Mouse (Mus musculus) layer of hippocampus, adult 9-11 months (tissue): ENCODE results near the gene Olig3.
"Not testable (repeated sequence)": the region's sequence is repeated elsewhere in the genome, so short reads cannot be mapped to it uniquely, and the experiment has no call there.

Experiments
- DNase-seq: peaks from one replicate; pipeline ENCODE4 v3.0.0; 2022

The Olig3 gene

DNA sequence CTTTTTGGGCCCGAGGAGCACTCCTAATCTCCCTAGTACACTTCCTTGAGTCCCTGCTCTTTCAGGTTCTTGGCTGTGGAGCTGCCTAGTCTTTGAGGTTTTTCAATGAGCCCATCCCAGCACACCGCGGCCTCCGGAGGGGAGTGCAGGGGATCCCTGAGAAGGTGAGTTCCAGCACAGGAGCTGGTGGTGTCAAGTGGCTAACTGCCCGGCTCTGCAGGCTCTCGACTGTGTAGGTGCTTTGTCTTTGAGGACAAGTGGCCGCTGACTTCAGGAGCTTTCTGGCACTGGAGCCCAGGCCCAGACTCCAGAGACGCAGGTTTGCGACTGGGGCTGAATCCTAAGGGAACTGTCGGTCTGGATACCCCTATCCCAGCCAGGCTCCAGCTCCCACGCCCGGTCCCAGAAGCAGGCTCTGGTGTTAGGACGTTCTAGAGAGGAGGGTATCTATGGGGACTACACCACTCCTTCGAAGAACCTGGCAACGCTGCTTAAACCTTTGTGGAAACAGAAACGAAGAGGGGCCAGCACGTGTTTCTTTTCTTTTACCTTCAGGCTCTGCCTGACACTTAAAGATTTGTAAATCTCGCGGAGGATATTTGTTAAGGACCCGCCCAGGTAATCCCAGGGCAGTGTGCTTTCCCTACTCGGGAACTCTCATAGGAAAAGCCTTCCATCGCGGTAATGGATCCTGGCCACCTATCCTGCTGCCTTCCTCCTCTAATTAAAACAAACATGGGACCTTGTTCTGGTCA lies 5.4 kb downstream of the Olig3 start:
- no peak for DNase-seq

DNA sequence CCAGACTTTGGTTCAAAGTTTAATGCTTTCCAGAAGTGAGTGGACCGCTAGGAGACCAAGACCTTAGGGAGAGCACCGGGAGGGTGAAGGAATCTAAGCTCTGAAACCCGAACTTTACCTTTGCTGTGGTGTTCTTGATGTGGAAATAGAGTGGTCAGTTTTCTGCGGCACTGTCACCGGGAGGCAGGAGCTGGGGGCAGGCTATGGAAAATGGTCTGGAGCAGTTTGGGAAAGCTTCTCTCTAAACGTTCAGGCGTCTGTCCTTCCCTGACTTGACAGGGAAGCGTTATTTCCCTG lies 5.9 kb downstream of the Olig3 start:
- DNase-seq = no peak

DNA sequence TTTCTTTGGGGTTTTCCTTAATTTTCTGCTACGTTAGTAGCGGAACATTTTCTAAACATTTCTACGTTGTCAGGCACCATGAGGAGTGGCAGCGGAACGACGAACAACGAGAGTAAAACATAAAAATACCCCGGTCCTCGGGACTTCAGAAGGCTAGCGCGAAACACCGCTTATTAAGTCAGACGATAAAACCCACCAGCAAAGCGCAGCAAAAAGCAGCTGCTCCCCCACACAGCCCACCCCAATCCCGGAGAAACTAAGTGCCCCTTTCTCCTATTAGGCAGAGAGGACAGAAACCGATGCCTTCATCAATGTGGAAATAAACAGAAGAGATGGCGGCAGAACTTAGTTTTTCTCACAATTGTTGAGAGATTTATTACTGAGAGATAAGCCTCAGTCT lies 6.5 kb downstream of the Olig3 start:
- DNase-seq = no peak

DNA sequence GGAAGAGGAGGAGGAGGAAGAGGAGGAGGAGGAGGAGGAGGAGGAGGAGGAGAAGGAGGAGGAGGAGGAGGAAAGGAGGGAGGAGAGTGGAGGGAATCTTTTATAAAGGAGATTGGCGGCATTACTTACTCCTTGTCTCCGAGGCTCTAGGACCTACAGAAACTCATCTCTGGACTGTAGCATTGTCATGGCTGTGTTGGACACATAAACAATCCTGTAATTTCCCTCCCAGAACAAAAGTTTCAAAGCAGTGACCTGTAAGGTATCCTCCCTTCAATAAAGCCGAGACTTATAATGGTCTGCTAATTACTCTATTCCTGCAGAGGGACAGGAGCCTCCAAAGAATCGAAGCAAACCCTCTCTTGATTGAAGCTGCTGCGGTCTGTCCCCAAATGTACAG lies 7.0 kb downstream of the Olig3 start:
- DNase-seq = no peak

DNA sequence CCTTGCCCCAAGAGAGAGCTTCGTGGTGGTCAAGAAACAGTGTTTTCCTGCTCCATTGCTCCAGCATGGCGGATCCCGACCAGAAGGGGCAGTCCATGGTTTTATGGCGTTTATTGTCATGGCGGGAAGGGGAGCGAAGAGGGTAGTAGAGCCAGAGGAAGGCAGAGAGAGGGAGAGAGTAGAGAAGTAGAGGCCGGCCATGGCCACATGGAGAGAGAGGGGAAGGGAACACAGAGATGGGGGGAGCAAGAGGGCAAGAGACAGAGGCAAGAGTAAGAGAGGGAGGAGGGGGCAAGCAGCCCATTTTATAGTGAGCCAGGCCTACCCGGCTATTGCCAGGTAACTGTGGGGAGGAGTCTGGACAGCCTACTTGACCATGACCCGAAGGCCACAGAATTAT lies 12.8 kb downstream of the Olig3 start:
- no peak for DNase-seq

DNA sequence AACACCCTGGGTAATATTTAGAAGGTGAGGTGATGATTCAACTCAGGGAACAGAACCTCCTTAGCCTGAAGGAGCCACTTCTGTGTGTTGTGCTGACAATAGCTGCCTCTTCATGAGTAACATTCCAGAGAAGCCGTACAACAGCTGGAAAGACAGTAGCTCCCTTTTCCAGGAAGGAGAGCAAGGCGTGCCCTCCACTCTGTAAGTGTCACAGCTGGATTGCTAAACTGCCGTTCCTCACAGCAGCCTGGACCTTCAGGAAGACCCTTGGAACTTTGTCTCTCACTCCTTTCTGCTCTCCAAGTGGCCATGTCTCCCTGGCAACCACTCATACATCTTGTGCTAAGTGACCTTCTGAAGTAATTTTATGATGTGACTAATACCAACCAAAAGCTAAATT lies 13.8 kb downstream of the Olig3 start:
- DNase-seq = no peak

DNA sequence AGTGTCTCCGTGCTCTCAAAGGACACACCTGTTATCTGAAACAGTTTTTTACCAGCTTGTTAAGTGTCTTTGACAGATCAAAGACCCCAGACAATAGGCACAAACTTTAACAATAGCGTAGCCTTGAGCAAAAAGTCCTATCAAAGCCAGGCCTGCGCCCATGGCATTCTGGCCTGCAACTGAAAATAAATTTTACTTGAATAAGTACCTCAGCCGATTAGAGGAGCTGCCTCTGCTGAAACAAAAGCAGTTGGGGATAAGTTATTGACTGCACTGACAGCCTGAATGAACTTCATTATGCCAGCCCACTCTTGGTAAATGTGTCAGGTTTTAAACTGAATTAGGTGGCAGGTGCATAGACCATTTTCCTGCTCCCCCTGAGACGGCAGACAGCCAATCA lies 15.9 kb downstream of the Olig3 start:
- no peak for DNase-seq

DNA sequence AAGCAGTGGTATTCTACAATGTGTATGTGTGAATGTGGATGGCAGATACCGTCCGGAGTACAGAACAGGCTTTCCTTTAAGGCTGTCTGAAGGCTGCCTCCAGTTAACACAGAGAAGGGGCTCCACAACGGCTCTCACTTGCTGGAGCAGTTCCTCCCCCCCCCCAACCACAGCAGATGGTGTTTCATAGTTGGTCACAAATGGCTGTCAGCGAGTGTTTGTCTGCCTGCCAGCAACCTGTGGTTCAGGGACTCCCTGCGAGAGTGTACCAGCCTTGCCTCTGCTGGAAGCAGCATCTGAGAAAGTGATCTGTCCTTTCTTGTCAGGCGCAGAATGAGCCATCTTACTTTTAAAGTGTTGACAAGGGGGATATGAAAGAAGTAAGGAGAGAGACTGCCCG lies 17.5 kb downstream of the Olig3 start:
- DNase-seq = no peak

DNA sequence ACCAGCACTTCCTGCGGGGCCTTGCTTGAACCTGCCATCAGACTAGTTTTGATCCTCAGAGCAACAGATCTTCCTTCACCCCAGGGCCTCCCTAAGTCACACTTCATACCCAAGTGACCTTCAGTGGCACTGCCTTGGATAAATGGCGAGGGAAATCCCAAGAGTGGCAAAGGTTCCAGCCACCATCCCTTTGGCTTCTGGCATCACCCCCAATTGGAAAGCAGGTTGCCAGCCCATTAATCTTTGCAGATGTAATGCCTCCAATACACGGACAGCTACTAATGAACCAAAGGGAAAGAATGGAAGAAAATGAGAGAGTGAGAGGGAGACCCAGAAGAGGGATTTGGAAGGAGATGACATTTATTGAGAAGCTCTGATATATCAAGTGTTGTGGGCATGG lies 18.0 kb downstream of the Olig3 start:
- no peak for DNase-seq

DNA sequence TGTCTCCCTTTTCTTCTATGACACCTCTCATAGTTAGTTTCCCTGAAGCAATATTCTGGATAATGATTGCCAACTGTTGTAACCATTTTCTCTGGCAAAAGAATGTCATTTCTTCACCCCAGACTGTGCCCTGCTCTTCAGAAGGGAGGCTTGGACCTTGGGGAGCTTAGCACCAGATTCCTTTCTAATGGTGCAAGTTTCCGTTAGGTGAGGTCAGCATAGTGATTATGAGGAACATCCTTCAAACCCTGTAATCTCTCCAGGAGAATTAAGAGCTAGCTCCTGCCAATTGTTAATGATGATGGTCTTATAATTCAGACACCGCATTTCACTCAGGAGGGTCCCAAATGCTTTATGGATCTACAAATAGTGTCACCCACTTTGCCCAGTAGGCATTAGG lies 19.5 kb downstream of the Olig3 start:
- DNase-seq = no peak

DNA sequence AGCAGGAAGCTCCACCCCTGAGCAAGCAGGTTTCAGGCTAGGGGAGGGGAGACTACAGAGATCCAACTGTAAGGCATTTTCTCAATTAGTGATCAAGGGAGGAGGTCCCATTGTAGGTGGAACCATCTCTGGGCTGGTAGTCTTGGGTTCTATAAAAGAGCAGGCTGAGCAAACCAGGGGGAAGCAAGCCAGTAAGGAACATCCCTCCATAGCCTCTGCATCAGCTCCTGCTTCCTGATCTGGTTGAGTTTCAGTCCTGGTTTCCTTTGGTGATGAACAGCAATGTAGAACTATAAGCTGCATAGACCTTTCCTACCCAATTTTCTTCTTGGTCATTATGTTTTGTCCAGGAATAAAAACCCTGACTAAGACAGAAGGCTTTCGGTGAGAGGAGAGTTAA lies 24.6 kb downstream of the Olig3 start:
- not testable (repeated sequence) for DNase-seq

DNA sequence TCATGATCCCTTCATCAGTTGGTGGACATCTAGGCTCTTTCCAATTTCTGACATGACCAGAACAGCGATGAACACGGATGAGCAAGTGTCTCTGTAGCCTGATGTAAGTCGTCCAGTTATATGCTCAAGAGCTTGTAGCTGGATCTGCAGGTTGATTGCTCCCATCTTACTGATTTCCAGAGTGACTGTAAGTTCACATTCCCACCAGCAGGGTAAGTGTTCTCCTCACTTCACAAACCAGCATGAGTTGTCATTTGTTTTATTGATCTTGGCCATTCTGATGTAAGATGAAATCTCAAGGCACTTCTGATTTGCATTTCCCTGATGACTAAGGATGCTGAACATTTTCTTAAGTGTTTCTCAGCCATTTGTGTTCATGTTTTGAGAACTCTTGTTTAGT lies 27.8 kb downstream of the Olig3 start:
- no peak for DNase-seq

DNA sequence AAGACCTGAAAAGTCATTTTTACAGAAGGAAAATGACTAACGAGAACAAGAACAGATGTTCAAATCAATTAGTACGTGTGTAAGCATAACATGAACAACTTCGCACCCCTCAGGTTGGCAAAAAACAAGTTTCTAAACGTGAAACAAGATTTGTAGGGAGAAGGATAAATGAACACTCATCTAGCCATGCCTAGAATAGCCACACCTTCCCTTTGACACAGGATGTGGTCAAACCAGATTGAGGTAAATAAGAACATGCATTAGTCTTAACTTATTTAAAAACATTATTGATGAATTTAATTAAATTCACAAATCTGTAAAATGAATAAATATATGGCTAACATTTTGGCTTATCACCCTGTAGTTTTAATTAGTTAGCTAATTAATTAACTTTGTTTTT lies 35.5 kb downstream of the Olig3 start:
- DNase-seq = no peak

DNA sequence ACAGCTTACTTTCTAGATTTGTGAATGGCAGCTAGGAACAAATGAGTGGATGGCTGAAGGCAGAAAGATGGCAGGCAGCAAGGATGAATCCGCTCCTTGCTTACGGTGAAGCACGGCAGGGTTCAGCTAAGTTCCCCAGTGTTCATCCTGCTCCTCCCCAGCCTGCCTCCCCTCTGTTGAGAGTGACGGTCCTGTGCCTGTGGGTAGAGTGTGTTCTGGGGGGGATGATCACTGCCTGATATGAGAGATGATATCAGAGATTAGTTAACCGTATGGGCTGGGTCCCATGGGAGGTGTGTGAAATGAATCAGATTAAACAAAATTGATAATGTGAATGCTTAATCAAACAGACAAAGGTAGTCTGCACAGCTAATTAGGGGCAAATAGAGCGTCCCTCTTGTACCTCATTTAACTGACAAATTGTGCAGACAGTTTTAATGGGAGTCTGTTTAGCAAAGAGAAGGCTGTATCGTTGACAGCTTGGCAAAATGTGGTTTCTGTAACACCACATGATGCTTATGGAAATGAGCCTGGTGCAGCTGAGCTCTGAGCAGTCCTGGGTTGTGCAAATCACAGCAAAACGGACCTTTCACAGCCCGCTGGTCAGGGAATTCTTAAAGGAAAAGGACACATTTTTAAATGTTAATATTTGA lies 40.3 kb downstream of the Olig3 start:
- DNase-seq = peak; percentile 21

DNA sequence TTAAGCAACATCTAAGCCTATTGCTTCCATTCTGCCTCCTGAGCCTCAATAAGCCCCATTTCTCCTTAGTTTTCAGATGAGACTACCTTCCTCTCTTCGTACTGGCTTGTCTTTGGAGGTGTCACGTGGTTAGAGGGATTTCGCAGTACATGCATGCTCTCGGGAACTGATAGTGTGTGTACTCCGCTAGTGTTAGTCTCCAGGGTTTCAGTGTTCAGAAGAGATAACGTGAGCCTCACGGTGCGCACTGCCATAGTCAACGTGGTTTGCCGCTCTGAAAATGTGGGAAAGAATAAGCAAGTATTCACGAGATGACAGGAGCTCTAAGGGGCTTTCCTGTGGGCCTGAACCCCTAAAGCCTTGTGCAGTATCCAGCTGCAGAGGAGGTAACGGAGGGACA lies 41.1 kb downstream of the Olig3 start:
- no peak for DNase-seq

DNA sequence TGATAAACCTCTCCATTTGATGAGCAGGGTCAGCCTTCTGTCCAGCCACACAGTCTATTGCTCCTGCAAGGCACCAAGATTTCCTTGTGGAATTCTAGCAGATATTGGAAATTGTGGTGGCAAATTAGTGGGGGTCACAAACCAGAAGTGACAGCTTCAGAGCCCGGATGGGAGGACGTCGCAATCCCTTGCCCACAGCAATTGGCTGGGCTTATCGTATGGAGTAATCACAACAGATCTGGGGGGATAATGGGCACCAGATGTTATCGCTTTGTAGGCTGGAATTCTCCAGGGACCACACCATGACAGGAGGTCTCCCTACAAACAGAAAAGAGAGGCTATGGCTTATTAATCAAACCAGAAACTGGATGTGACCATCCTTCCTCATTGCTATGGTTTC lies 44.8 kb downstream of the Olig3 start:
- no peak for DNase-seq

DNA sequence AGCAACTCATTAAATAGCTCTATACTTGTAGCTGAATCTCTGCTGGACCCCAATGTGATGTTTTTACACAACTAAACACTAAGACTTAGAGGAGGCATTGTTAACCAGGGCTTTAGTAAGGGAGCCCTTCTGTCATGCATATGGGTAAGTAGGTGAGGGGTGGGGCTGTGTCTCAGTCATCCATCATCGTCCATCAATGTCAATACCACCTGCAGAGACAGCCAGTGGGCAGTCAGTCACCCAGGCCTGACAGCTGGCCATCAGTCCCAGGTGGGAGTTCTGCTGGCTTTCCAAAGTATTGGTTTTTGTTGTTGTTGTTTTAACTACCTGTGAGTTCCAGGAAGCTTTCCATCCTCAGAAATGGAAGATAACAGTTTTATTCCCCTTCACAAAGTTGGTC lies 48.1 kb downstream of the Olig3 start:
- DNase-seq = no peak

DNA sequence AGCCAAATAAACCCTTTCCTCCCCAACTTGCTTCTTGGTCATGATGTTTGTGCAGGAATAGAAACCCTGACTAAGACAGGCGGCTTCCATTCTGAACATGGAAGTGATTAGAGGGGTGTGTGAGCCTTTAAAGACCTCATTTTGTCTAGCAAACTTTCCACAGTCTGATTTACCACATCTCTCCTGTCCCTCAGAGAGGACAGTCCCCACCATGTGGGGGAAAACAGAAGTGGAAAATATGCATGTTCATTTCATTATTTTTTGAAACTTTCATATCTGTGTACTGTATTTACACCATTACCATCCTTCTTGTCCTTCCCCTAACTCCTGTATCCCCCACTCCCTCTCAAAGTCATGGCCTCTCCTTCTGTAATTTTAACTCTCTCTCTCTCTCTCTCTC lies 49.6 kb downstream of the Olig3 start:
- DNase-seq = no peak

DNA sequence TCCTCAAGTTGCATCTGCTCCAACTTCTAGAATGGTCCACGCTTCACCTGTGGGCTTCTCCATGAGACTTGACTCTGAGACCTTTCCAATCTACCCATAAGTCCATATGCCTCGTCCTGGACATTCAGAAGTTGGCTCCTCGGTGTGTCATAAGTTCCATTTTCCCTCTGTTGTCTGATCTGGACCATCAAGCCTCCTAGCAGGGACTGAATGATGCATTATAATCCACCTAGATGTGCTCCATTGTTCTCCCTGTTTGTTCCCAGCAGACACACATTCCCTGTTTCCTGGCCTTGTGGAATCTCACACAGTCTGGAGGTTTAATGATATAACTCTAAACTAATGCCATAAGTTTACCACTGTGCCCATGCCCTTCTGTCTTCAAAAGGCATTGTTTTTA lies 50.8 kb downstream of the Olig3 start:
- no peak for DNase-seq
